Mouse (Mus musculus) hindbrain, embryonic 13.5 days (tissue): ENCODE data around the gene Plscr3. TPM values are rescaled to one million over a fixed set of nuclear protein-coding genes. Genes with fewer than 3 reads are reported as not detected.
"Not testable (repeated sequence)": the region's sequence is repeated elsewhere in the genome, so short reads cannot be mapped to it uniquely, and the experiment has no call there.

Experiments used
- ATAC-seq: fragments of 200-750 bp; cut with Nextera tagmentation; 2 replicates; pipeline ENCODE4 v1.8.0; 2017; ENCODE audit warnings: moderate TSS enrichment; ENCODE audit not compliant: low FRiP score
- H3K27ac ChIP-seq: fragments of 300-500 bp; sonication (generic); 2 replicates; pipeline ENCODE4 v1.5.1; 2015; ENCODE audit warnings: inconsistent platforms, mild to moderate bottlenecking, moderate library complexity
- H3K27me3 ChIP-seq: fragments of 300-500 bp; sonication (generic); 2 replicates; pipeline ENCODE4 v1.6.1; 2015; ENCODE audit warnings: mild to moderate bottlenecking, inconsistent platforms
- H3K36me3 ChIP-seq: fragments of 300-500 bp; sonication (generic); 2 replicates; pipeline ENCODE4 v1.6.1; 2015; ENCODE audit warnings: mild to moderate bottlenecking, inconsistent platforms
- H3K4me1 ChIP-seq: fragments of 300-500 bp; sonication (generic); replicated peaks from 2 replicates; pipeline ENCODE4 v1.6.1; 2015; ENCODE audit warnings: inconsistent platforms
- H3K4me2 ChIP-seq: fragments of 300-500 bp; sonication (generic); 2 replicates; pipeline ENCODE4 v1.6.1; 2015; ENCODE audit warnings: inconsistent platforms, mild to moderate bottlenecking, moderate library complexity
- H3K4me3 ChIP-seq: fragments of 300-500 bp; sonication (generic); 2 replicates; pipeline ENCODE4 v1.5.1; 2015; ENCODE audit warnings: mild to moderate bottlenecking, inconsistent platforms
- H3K9ac ChIP-seq: fragments of 300-500 bp; sonication (generic); 2 replicates; pipeline ENCODE4 v1.6.1; 2015; ENCODE audit warnings: mild to moderate bottlenecking, inconsistent platforms
- H3K9me3 ChIP-seq: fragments of 300-500 bp; sonication (generic); 2 replicates; pipeline ENCODE4 v1.6.1; 2016; ENCODE audit warnings: inconsistent platforms
- WGBS: fragments of 180-500 bp; shearing (Covaris S2); methylation state at CpG from one replicate; pipeline ENCODE4 v1.1.7; 2015; 5-methylcytosine and 5-hydroxymethylcytosine counted together
- polyA plus RNA-seq: library from polyadenylated mRNA; unstranded; fragments of >200 nt; fragmentation: Nextera tagmentation; extraction: Ambion mirVana; gene quantifications from 2 replicates; pipeline ENCODE4 v1.2.1, GENCODE M21; 2015

The Plscr3 gene
- polyA plus RNA-seq, 1 experiment from 2014 or later: 51.7 TPM

DNA sequence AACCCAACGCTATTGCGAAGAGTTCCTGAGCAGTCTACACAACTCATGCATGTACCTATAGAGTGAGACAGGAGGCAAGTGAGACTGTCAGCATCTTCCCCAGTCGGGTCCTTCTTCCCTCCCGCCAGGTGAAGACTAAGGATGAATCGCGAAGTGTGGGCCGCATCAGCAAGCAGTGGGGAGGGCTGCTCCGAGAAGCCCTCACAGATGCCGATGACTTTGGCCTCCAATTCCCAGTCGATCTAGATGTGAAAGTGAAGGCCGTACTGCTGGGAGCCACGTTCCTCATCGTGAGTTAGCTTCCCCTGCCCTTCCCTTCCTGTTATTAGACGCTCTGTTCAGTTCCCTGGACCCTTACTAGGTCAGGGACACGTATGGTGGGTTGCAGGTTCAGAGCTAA lies 3.7 kb downstream of the Plscr3 start:
- no peak overlapping the region for H3K27ac ChIP-seq
- H3K4me1 ChIP-seq: peaks cover 45% of the 10 kb centered on the region
- no peak overlapping the region for H3K4me2 ChIP-seq
- WGBS: 95% methylated on average over 15 of the region's 15 CpGs
- no peak overlapping the region for H3K4me3 ChIP-seq
- H3K9me3 ChIP-seq: no peaks in the 10 kb centered on the region
- no peak overlapping the region for H3K9ac ChIP-seq
- no peak for ATAC-seq
- H3K36me3 ChIP-seq: peaks cover 49% of the 10 kb centered on the region
- H3K27me3 ChIP-seq: no peaks in the 10 kb centered on the region

DNA sequence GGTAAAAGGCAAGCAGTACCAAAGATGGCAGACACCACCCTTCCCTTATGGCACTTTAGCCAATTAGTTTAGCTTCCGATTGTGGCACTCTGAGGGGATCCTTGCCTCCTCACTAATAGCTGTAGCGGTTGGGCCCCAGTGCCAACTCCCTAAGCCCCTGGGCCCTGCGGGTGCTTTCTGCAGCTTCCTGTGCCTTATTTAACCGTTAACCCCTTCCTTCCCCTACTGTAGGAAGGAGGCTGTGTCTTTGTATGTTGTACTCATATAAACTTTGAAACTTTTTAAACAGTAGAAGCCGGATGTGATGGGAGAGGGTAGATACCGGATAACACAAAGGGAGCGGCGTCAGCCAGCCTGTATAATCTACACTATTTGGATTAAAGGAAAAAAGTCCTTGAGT lies 4.6 kb downstream of the Plscr3 start:
- Histone ChIP-seq H3K9ac (no peak overlapping the region), H3K4me3 (no peak overlapping the region), H3K27me3 (no peaks in the 10 kb centered on the region), H3K4me2 (no peak overlapping the region), H3K4me1 (peaks cover 43% of the 10 kb centered on the region), H3K36me3 (peaks cover 49% of the 10 kb centered on the region), H3K9me3 (no peaks in the 10 kb centered on the region), H3K27ac (no peak overlapping the region)
- 79% methylated on average over 8 of the region's 8 CpGs for WGBS
- no peak for ATAC-seq

DNA sequence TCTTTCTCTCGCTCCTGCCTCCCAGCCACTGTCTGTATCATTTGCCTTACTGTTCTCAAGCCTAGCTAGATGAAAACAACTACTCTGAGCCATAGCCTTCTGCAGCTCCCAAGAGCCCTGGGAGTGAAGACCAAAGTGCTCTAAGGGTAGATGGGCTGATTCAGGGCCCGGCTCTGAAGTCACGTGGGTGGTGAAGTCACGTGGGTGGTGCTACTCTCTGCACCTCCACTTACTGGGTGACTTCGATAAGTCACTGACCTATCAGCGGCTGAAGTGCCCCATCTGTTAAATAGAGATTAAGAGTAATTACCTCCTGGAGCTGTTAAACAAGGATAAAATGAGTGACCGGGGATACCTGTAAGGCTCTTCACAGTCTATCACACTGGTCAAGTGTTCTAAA lies 7.8 kb downstream of the Plscr3 start:
- no peak for ATAC-seq
- 78% methylated on average over 7 of the region's 7 CpGs for WGBS

GRCm38 (mm10) chr11:69854680-69855079 lies 8.5 kb downstream of the Plscr3 start:
- Histone ChIP-seq H3K27me3 (peaks cover 32% of the 10 kb centered on the region), H3K27ac (no peak overlapping the region; the same call in 1 of the 2 replicates), H3K9me3 (no peaks in the 10 kb centered on the region), H3K4me3 (no peak overlapping the region), H3K4me1 (peaks cover 14% of the 10 kb centered on the region), H3K36me3 (peaks cover 32% of the 10 kb centered on the region), H3K9ac (no peak overlapping the region), H3K4me2 (no peak overlapping the region)
- ATAC-seq: no peak
- WGBS: 88% methylated on average over 10 of the region's 10 CpGs

More for the DNA sequence above, 7.8 kb downstream of the Plscr3 start:
- no peaks in the 10 kb centered on the region for H3K9me3 ChIP-seq
- no peak overlapping the region for H3K4me2 ChIP-seq
- peaks cover 26% of the 10 kb centered on the region for H3K27me3 ChIP-seq
- H3K9ac ChIP-seq: no peak overlapping the region
- H3K27ac ChIP-seq: no peak overlapping the region
- H3K4me3 ChIP-seq: no peak overlapping the region
- peaks cover 39% of the 10 kb centered on the region for H3K36me3 ChIP-seq
- peaks cover 18% of the 10 kb centered on the region for H3K4me1 ChIP-seq

GRCm38 (mm10) chr11:69855347-69855746 lies 9.2 kb downstream of the Plscr3 start:
- Histone ChIP-seq H3K9me3 (no peaks in the 10 kb centered on the region), H3K9ac (no peak overlapping the region), H3K4me3 (no peak overlapping the region), H3K27ac (no peak overlapping the region), H3K27me3 (peaks cover 35% of the 10 kb centered on the region), H3K4me2 (no peak overlapping the region), H3K36me3 (peaks cover 25% of the 10 kb centered on the region), H3K4me1 (peaks cover 7% of the 10 kb centered on the region)
- no peak for ATAC-seq
- 17% methylated on average over 16 of the region's 16 CpGs for WGBS

DNA sequence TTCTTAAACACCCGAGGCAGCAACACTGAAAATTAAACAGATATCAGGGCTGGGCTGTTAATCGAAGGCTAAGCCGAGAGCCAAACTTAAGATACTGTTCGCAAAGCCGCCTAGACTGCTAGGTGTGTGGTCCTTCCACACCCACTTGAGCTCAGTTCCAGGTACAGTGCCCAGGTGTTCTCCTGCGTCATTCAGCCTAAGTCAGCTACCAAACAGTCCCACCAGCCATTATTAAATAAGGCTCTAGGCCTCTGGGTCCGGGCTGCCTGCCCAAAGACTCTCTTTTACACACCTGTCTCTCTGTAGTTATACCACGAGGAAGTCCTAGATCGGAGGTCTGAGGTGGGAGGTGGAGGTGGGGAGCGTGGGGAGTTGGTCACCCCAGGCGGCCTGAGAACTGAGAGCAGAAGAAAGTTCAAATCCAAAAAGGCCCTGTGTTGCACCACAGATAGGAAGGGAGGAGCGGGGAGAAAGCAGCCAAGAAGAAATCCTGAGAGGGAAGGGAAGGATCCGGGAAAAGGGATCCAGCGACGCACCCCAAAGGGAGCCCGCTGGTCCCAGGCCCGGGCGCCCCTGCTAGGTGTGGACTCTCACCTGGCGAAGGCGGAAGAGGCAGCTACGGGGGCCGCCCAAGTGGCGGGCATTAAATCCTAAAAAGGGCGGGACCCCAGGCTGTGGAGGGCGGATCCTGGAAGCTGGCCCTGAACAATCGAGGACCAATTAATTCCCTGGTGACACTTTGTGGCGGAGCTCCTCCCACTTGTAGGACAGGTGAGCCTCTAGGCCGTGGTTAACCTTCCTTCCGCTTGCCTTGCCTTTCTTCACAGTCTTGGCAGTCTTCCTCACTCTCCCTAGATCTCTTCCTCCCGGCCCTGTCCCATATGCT lies 12.2 kb downstream of the Plscr3 start, which contains the start of gene Tnk1:
Gene Tnk1, minus strand, starts transcription at position 618 of the 886 bp plus-strand sequence.
- Histone ChIP-seq H3K27me3 (peaks cover 35% of the 10 kb centered on the region), H3K4me3 (no peak within 1 kb of the TSS), H3K9me3 (no peaks in the 10 kb centered on the region), H3K27ac (no peak within 1 kb of the TSS), H3K9ac (no peak within 1 kb of the TSS), H3K36me3 (no peaks in the 10 kb centered on the region), H3K4me1 (peaks cover 6% of the 10 kb centered on the region; the same call in 1 of the 2 replicates), H3K4me2 (no peak within 1 kb of the TSS)
- no peak for ATAC-seq
- WGBS: 23% methylated on average over 30 of the region's 30 CpGs

- H3K9ac ChIP-seq, H3K4me3 ChIP-seq, H3K27ac ChIP-seq, H3K9me3 ChIP-seq, ATAC-seq, H3K4me1 ChIP-seq, H3K36me3 ChIP-seq, H3K4me2 ChIP-seq: not testable (repeated sequence)
- WGBS: 83% methylated on average over 3 of the region's 3 CpGs
- peaks cover 12% of the 10 kb centered on the region for H3K27me3 ChIP-seq
These were observed 17.6 kb downstream of the Plscr3 start for GRCm38 (mm10) chr11:69863729-69864128.

DNA sequence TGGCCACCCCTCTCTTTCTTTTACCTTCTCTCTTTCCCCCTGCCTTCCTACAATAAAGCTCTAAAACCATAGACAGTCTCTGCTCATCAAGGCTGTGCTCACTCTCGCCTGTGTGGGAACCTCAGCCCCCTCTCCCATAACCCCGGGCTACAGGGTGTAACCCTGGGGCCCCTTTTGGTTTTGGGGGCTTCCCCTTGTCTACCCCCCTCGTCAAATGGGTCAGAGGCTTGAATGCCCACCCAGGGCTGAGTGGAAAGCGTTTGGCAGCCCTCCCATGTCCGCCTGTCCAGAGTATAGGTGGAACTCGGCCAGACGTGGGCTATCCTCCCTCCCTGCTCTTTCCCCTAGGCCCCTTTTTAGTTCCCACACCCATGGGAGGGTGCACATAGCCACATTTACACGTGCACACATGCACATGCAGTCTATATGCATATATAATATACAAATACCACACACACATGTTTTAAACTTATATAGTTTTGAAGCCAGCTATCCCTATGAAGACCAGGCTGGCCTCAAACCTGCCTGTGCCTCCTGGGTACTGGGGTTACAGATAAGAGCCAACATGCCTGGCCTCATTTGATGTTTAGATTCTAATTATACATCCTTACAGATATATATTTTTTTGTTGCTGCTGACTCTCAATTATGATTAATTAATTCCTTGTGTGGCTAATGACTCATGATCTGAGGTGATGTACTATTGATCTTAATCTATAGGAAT lies 18.1 kb downstream of the Plscr3 start:
- no peak overlapping the region for H3K4me3 ChIP-seq
- H3K27ac ChIP-seq: no peak overlapping the region
- ATAC-seq: no peak
- no peak overlapping the region for H3K9ac ChIP-seq
- H3K9me3 ChIP-seq: no peaks in the 10 kb centered on the region
- WGBS: 56% methylated on average over 8 of the region's 8 CpGs
- H3K4me1 ChIP-seq: no peaks in the 10 kb centered on the region
- H3K4me2 ChIP-seq: no peak overlapping the region
- peaks cover 6% of the 10 kb centered on the region for H3K27me3 ChIP-seq
- no peaks in the 10 kb centered on the region for H3K36me3 ChIP-seq

GRCm38 (mm10) chr11:69865561-69865960 lies 19.4 kb downstream of the Plscr3 start:
- ATAC-seq: no peak
- Histone ChIP-seq H3K9me3 (no peaks in the 10 kb centered on the region), H3K4me1 (no peaks in the 10 kb centered on the region), H3K4me3 (no peak overlapping the region), H3K9ac (no peak overlapping the region; the same call in 1 of the 2 replicates), H3K4me2 (no peak overlapping the region), H3K27me3 (no peaks in the 10 kb centered on the region; the same call in 1 of the 2 replicates), H3K27ac (no peak overlapping the region), H3K36me3 (no peaks in the 10 kb centered on the region)
- WGBS: 79% methylated on average over 9 of the region's 9 CpGs

- no peaks in the 10 kb centered on the region for H3K36me3 ChIP-seq
- H3K27ac ChIP-seq: no peak overlapping the region
- no peak overlapping the region for H3K4me3 ChIP-seq
- H3K9ac ChIP-seq: 0 out of 2 replicates have a peak overlapping the region, but pooled peaks have one; percentile 39
- ATAC-seq: no peak
- H3K9me3 ChIP-seq: no peaks in the 10 kb centered on the region
- H3K4me2 ChIP-seq: no peak overlapping the region
- H3K27me3 ChIP-seq: no peaks in the 10 kb centered on the region; the same call in 1 of the 2 replicates
- no peaks in the 10 kb centered on the region for H3K4me1 ChIP-seq
- WGBS: 73% methylated on average over 9 of the region's 9 CpGs
These were observed 21.2 kb downstream of the Plscr3 start for GRCm38 (mm10) chr11:69867335-69867734.

- Histone ChIP-seq H3K36me3 (no peaks in the 10 kb centered on the region), H3K27ac (no peak overlapping the region), H3K27me3 (no peaks in the 10 kb centered on the region; the same call in 1 of the 2 replicates), H3K4me3 (no peak overlapping the region), H3K4me2 (no peak overlapping the region), H3K9me3 (no peaks in the 10 kb centered on the region), H3K9ac (no peak overlapping the region), H3K4me1 (no peaks in the 10 kb centered on the region)
- no peak for ATAC-seq
- WGBS: 94% methylated on average over 2 of the region's 2 CpGs
These were observed 24.3 kb downstream of the Plscr3 start for GRCm38 (mm10) chr11:69870289-69871069.

DNA sequence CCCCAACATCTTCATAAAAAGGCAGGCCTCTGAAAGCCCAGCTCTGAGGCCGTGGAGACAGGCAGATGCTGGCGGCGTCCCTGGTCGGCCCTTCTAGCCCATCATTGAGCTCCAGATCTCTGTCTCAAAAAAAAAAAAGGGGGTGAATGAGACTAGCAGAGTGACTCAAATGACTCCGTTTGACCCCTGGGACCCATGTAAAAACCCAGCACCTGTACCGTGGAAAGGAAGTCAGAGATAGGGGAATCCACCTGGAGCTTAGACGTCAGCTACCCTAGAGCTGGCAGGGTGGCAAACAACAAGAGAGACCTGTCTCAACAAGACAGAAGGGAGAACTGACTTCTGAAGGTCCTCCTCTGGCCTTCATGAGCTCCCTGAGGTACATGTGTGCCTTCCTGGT lies 25.6 kb downstream of the Plscr3 start:
- H3K4me3 ChIP-seq: no peak overlapping the region
- H3K4me2 ChIP-seq: no peak overlapping the region
- H3K9me3 ChIP-seq: no peaks in the 10 kb centered on the region
- H3K36me3 ChIP-seq: no peaks in the 10 kb centered on the region
- H3K27ac ChIP-seq: no peak overlapping the region
- H3K27me3 ChIP-seq: no peaks in the 10 kb centered on the region; the same call in 1 of the 2 replicates
- H3K4me1 ChIP-seq: no peaks in the 10 kb centered on the region
- WGBS: 88% methylated on average over 7 of the region's 7 CpGs
- ATAC-seq: no peak
- no peak overlapping the region for H3K9ac ChIP-seq
